Mouse (Mus musculus): ENCODE results near the gene Gm11639. TPM values are rescaled to one million over a fixed set of nuclear protein-coding genes. Genes with fewer than 3 reads are reported as not detected.

Gm11639 gene
- polyA plus RNA-seq, 1 experiment from 2014 or later, result not detected

DNA sequence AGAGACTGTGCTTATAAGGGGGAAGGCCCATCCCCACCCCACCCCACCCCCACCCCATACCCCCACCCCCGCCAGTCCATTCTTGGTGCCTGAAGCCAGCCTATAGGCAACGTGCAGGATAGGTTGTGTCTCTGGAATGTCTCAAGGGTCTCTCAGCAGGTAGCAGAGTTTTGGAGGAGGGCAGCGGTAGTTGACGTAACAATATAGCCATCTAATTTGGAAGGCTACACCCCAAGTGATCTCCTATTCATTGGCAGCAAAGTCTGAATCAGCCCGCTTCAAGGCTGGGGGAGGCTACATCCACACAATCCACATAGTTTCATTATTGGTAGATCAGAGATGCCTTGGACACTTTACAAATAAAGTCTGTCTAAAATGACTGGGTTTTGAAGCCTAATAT, 292.5 kb downstream of the Gm11639 start:
- WGBS, result 68% methylated on average over 5 of the region's 5 CpGs
- no peaks in the 10 kb centered on the region for H3K4me1 ChIP-seq (ENCODE audit: control insufficient read depth, insufficient read depth, low read length)
- H3K4me2 ChIP-seq (ENCODE audit: low read length), result no peak overlapping the region
- H3K36me3 ChIP-seq (ENCODE audit: control insufficient read depth, insufficient read depth, low read length), result no peaks in the 10 kb centered on the region
- no peak overlapping the region for H3K27ac ChIP-seq (ENCODE audit: low read length)
- no peaks in the 10 kb centered on the region for H3K9me3 ChIP-seq (replicated peaks; ENCODE audit: control insufficient read depth, low read length, poor library complexity, severe bottlenecking)
- H3K9ac ChIP-seq (ENCODE audit: low read depth, low read length), result no peak overlapping the region
- ATAC-seq, result no peak
- no peaks in the 10 kb centered on the region for H3K27me3 ChIP-seq (ENCODE audit: control insufficient read depth, insufficient read depth, low read depth, low read length)
- H3K4me3 ChIP-seq (ENCODE audit: low read depth, low read length), result no peak overlapping the region

- H3K27me3 ChIP-seq (ENCODE audit: control insufficient read depth, insufficient read depth, low read depth, low read length), result no peaks in the 10 kb centered on the region
- no peak overlapping the region for H3K4me3 ChIP-seq (ENCODE audit: low read depth, low read length)
- no peaks in the 10 kb centered on the region for H3K9me3 ChIP-seq (replicated peaks; ENCODE audit: control insufficient read depth, low read length, poor library complexity, severe bottlenecking)
- no peaks in the 10 kb centered on the region for H3K4me1 ChIP-seq (ENCODE audit: control insufficient read depth, insufficient read depth, low read length)
- ATAC-seq, result no peak
- no peaks in the 10 kb centered on the region for H3K36me3 ChIP-seq (ENCODE audit: control insufficient read depth, insufficient read depth, low read length)
- no peak overlapping the region for H3K27ac ChIP-seq (ENCODE audit: low read length)
- no peak overlapping the region for H3K4me2 ChIP-seq (ENCODE audit: low read length)
- WGBS, result 84% methylated on average over 15 of the region's 15 CpGs
- no peak overlapping the region for H3K9ac ChIP-seq (ENCODE audit: low read depth, low read length)
Observed at GRCm38 (mm10) chr11:104981342-104982055, 296.0 kb downstream of the Gm11639 start.

DNA sequence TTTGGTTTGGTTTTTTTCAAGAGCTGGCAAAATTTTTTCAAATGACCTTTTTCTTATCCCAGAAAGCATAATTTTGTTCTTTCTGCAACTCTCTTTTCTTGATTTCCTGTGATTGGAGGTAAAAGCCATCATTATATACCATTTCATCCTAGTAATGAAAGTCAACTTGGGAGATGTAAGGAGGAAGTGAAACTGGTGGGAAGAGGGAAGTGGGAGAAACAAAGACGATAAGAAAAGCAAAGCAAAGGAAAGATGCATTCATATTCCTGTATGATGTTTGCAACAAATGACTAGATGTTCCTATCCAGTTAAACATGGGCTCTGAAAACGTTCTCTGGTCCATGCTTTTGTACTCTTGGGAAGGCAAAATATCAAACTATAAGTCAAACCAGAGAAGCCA, 323.7 kb downstream of the Gm11639 start:
- no peak overlapping the region for H3K9ac ChIP-seq (ENCODE audit: low read depth, low read length)
- H3K4me2 ChIP-seq (ENCODE audit: low read length), result no peak overlapping the region
- H3K27ac ChIP-seq (ENCODE audit: low read length), result no peak overlapping the region
- 61% methylated on average over 2 of the region's 2 CpGs for WGBS
- no peaks in the 10 kb centered on the region for H3K4me1 ChIP-seq (ENCODE audit: control insufficient read depth, insufficient read depth, low read length)
- H3K9me3 ChIP-seq (replicated peaks; ENCODE audit: control insufficient read depth, low read length, poor library complexity, severe bottlenecking), result no peaks in the 10 kb centered on the region
- H3K36me3 ChIP-seq (ENCODE audit: control insufficient read depth, insufficient read depth, low read length), result no peaks in the 10 kb centered on the region
- H3K4me3 ChIP-seq (ENCODE audit: low read depth, low read length), result no peak overlapping the region
- ATAC-seq, result no peak
- H3K27me3 ChIP-seq (ENCODE audit: control insufficient read depth, insufficient read depth, low read depth, low read length), result no peaks in the 10 kb centered on the region

GRCm38 (mm10) chr11:105021071-105021470, 335.6 kb downstream of the Gm11639 start:
- no peak overlapping the region for H3K4me3 ChIP-seq (ENCODE audit: low read depth, low read length)
- 76% methylated on average over 7 of the region's 7 CpGs for WGBS
- no peaks in the 10 kb centered on the region for H3K27me3 ChIP-seq (ENCODE audit: control insufficient read depth, insufficient read depth, low read depth, low read length)
- H3K36me3 ChIP-seq (ENCODE audit: control insufficient read depth, insufficient read depth, low read length), result no peaks in the 10 kb centered on the region
- no peak overlapping the region for H3K4me2 ChIP-seq (ENCODE audit: low read length)
- H3K9ac ChIP-seq (ENCODE audit: low read depth, low read length), result no peak overlapping the region
- H3K27ac ChIP-seq (ENCODE audit: low read length), result no peak overlapping the region
- no peaks in the 10 kb centered on the region for H3K4me1 ChIP-seq (ENCODE audit: control insufficient read depth, insufficient read depth, low read length)
- no peaks in the 10 kb centered on the region for H3K9me3 ChIP-seq (replicated peaks; ENCODE audit: control insufficient read depth, low read length, poor library complexity, severe bottlenecking)
- no peak for ATAC-seq

DNA sequence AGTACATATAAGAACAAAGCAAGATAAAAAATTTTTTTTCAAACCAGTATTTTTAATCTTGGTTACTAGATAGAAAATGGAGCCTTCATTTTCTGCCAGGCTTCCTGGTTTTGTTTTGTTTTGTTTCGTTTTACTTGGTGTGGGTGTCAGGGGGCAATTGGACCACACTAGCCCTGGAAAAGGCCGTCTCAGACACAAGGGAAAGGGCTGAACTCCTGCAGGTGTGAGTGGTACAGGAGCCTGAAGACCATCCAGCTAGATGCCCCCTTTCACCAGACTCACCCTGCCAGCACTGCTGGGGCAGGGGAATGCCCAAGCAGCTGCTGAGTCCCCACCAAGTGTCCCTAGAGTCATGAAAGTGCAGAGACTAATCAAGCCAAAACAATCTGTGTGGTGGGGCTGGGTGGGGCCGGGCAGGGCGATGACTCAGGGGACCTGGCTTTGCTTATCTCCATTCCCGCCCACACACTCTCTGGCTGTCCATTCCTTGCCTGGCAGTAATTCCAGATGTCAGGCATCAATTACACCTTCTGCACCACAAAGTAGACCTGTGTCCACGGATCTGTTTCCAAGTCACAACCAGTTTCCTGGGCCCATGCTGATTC, 343.3 kb downstream of the Gm11639 start:
- no peak for ATAC-seq

DNA sequence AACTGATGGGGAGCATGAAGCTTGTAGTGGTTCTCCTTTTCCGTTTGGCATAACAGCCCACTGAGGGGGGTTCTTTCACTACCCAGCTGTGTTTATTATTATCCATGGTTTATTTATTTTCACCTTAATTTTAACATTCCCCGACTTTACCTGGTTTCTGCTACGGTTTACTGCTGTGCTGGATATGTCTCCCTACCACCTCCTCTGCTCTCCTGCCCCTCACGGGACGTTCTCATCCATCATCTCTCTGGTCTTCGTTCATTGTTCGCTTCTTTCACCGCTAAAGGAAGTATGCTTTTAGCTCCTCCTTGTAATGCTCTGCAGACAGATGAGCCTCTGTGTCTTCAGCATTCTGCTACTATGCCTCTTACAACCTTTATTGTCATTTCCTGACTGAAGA, 344.0 kb downstream of the Gm11639 start:
- H3K4me3 ChIP-seq (ENCODE audit: low read depth, low read length), result no peak overlapping the region
- ATAC-seq, result no peak
- H3K27me3 ChIP-seq (ENCODE audit: control insufficient read depth, insufficient read depth, low read depth, low read length), result no peaks in the 10 kb centered on the region
- H3K9me3 ChIP-seq (replicated peaks; ENCODE audit: control insufficient read depth, low read length, poor library complexity, severe bottlenecking), result no peaks in the 10 kb centered on the region
- H3K36me3 ChIP-seq (ENCODE audit: control insufficient read depth, insufficient read depth, low read length), result no peaks in the 10 kb centered on the region
- H3K4me2 ChIP-seq (ENCODE audit: low read length), result no peak overlapping the region
- WGBS, result 88% methylated on average over 8 of the region's 8 CpGs
- no peaks in the 10 kb centered on the region for H3K4me1 ChIP-seq (ENCODE audit: control insufficient read depth, insufficient read depth, low read length)
- no peak overlapping the region for H3K27ac ChIP-seq (ENCODE audit: low read length)
- H3K9ac ChIP-seq (ENCODE audit: low read depth, low read length), result no peak overlapping the region

More for the DNA sequence above, 343.3 kb downstream of the Gm11639 start:
- no peaks in the 10 kb centered on the region for H3K27me3 ChIP-seq (ENCODE audit: control insufficient read depth, insufficient read depth, low read depth, low read length)
- H3K9me3 ChIP-seq (replicated peaks; ENCODE audit: control insufficient read depth, low read length, poor library complexity, severe bottlenecking), result no peaks in the 10 kb centered on the region
- no peak overlapping the region for H3K4me3 ChIP-seq (ENCODE audit: low read depth, low read length)
- H3K27ac ChIP-seq (ENCODE audit: low read length), result no peak overlapping the region
- no peak overlapping the region for H3K4me2 ChIP-seq (ENCODE audit: low read length)
- no peaks in the 10 kb centered on the region for H3K36me3 ChIP-seq (ENCODE audit: control insufficient read depth, insufficient read depth, low read length)
- no peak overlapping the region for H3K9ac ChIP-seq (ENCODE audit: low read depth, low read length)
- no peaks in the 10 kb centered on the region for H3K4me1 ChIP-seq (ENCODE audit: control insufficient read depth, insufficient read depth, low read length)
- 75% methylated on average over 6 of the region's 6 CpGs for WGBS

GRCm38 (mm10) chr11:105030229-105030628, 344.7 kb downstream of the Gm11639 start:
- H3K4me1 ChIP-seq (ENCODE audit: control insufficient read depth, insufficient read depth, low read length), result no peaks in the 10 kb centered on the region
- no peak for ATAC-seq
- 88% methylated on average over 6 of the region's 6 CpGs for WGBS

GRCm38 (mm10) chr11:105031103-105031502, 345.6 kb downstream of the Gm11639 start:
- Histone ChIP-seq H3K4me2 (ENCODE audit: low read length) (no peak overlapping the region), H3K36me3 (ENCODE audit: control insufficient read depth, insufficient read depth, low read length) (no peaks in the 10 kb centered on the region), H3K9me3 (replicated peaks; ENCODE audit: control insufficient read depth, low read length, poor library complexity, severe bottlenecking) (no peaks in the 10 kb centered on the region), H3K27me3 (ENCODE audit: control insufficient read depth, insufficient read depth, low read depth, low read length) (no peaks in the 10 kb centered on the region), H3K4me3 (ENCODE audit: low read depth, low read length) (no peak overlapping the region), H3K4me1 (ENCODE audit: control insufficient read depth, insufficient read depth, low read length) (no peaks in the 10 kb centered on the region), H3K27ac (ENCODE audit: low read length) (no peak overlapping the region; the same call in 1 of the 2 replicates), H3K9ac (ENCODE audit: low read depth, low read length) (no peak overlapping the region)
- no peak for ATAC-seq
- 31% methylated on average over 2 of the region's 2 CpGs for WGBS

More at GRCm38 (mm10) chr11:105030229-105030628, 344.7 kb downstream of the Gm11639 start:
- H3K27ac ChIP-seq (ENCODE audit: low read length), result no peak overlapping the region
- H3K27me3 ChIP-seq (ENCODE audit: control insufficient read depth, insufficient read depth, low read depth, low read length), result no peaks in the 10 kb centered on the region
- H3K9ac ChIP-seq (ENCODE audit: low read depth, low read length), result no peak overlapping the region
- H3K36me3 ChIP-seq (ENCODE audit: control insufficient read depth, insufficient read depth, low read length), result no peaks in the 10 kb centered on the region
- no peaks in the 10 kb centered on the region for H3K9me3 ChIP-seq (replicated peaks; ENCODE audit: control insufficient read depth, low read length, poor library complexity, severe bottlenecking)
- H3K4me3 ChIP-seq (ENCODE audit: low read depth, low read length), result no peak overlapping the region
- H3K4me2 ChIP-seq (ENCODE audit: low read length), result no peak overlapping the region

GRCm38 (mm10) chr11:105035081-105035480, 349.6 kb downstream of the Gm11639 start:
- WGBS, result 82% methylated on average over 1 of the region's 1 CpGs
- H3K9me3 ChIP-seq (replicated peaks; ENCODE audit: control insufficient read depth, low read length, poor library complexity, severe bottlenecking), result no peaks in the 10 kb centered on the region

More at GRCm38 (mm10) chr11:105035081-105035480, 349.6 kb downstream of the Gm11639 start:
- Histone ChIP-seq H3K27me3 (ENCODE audit: control insufficient read depth, insufficient read depth, low read depth, low read length) (no peaks in the 10 kb centered on the region), H3K9ac (ENCODE audit: low read depth, low read length) (no peak overlapping the region), H3K4me3 (ENCODE audit: low read depth, low read length) (no peak overlapping the region), H3K36me3 (ENCODE audit: control insufficient read depth, insufficient read depth, low read length) (no peaks in the 10 kb centered on the region), H3K27ac (ENCODE audit: low read length) (no peak overlapping the region), H3K4me2 (ENCODE audit: low read length) (no peak overlapping the region), H3K4me1 (ENCODE audit: control insufficient read depth, insufficient read depth, low read length) (no peaks in the 10 kb centered on the region)
- ATAC-seq, result no peak
